Mouse (Mus musculus): Measurements from ENCODE around the gene Grhl1. TPM values are rescaled to one million over a fixed set of nuclear protein-coding genes. Genes with fewer than 3 reads are reported as not detected.

Grhl1 gene
- polyA plus RNA-seq, 1 experiment, result 0.41 TPM

- Histone ChIP-seq H3K27me3 (ENCODE audit: control insufficient read depth, insufficient read depth, insufficient read length) (no peaks in the 10 kb centered on the region), H3K36me3 (ENCODE audit: control insufficient read depth, insufficient read depth) (peaks cover 3% of the 10 kb centered on the region), H3K4me2 (ENCODE audit: low read depth) (no peak overlapping the region), H3ac (ENCODE audit: control insufficient read depth, insufficient read length) (no peak overlapping the region), H3K79me2 (ENCODE audit: control insufficient read depth, insufficient read depth) (no peaks in the 10 kb centered on the region), H3K4me3 (no peak overlapping the region)
- TF ChIP-seq E2F4 (IDR thresholded peaks at IDR 0.05; ENCODE audit: insufficient read depth) (no peak), MAX (IDR thresholded peaks at IDR 0.05; ENCODE audit: low read depth) (no peak), POLR2A (IDR thresholded peaks at IDR 0.05; ENCODE audit: insufficient read length, low read depth) (no peak)
Observed at GRCm38 (mm10) chr12:24541426-24542154, 30.5 kb upstream of the Grhl1 start.

GRCm38 (mm10) chr12:24547686-24548085, 24.4 kb upstream of the Grhl1 start:
- peaks cover 16% of the 10 kb centered on the region for H3K36me3 ChIP-seq (ENCODE audit: control insufficient read depth, insufficient read depth)
- H3K4me2 ChIP-seq (ENCODE audit: low read depth), result no peak overlapping the region
- no peak for TF ChIP-seq TCF12 (IDR thresholded peaks at IDR 0.05; ENCODE audit: insufficient read depth, poor library complexity, severe bottlenecking)
- TF ChIP-seq E2F4 (IDR thresholded peaks at IDR 0.05; ENCODE audit: insufficient read depth), result no peak
- no peak for TF ChIP-seq SRF (IDR thresholded peaks at IDR 0.05; ENCODE audit: control insufficient read depth, insufficient read length, low read depth)
- no peak for TF ChIP-seq REST (IDR thresholded peaks at IDR 0.05; ENCODE audit: insufficient read depth, insufficient read length)
- H3ac ChIP-seq (ENCODE audit: control insufficient read depth, insufficient read length), result no peak overlapping the region
- H3K4me3 ChIP-seq, result no peak overlapping the region
- no peaks in the 10 kb centered on the region for H3K27me3 ChIP-seq (ENCODE audit: control insufficient read depth, insufficient read depth, insufficient read length)
- no peaks in the 10 kb centered on the region for H3K79me2 ChIP-seq (ENCODE audit: control insufficient read depth, insufficient read depth)

GRCm38 (mm10) chr12:24548885-24549284, 23.2 kb upstream of the Grhl1 start:
- no peaks in the 10 kb centered on the region for H3K79me2 ChIP-seq (ENCODE audit: control insufficient read depth, insufficient read depth)
- H3K4me2 ChIP-seq (ENCODE audit: low read depth), result no peak overlapping the region
- H3K27me3 ChIP-seq (ENCODE audit: control insufficient read depth, insufficient read depth, insufficient read length), result no peaks in the 10 kb centered on the region
- TF ChIP-seq CEBPB (IDR thresholded peaks at IDR 0.05; ENCODE audit: insufficient read depth, poor library complexity, severe bottlenecking), result no peak
- no peak for TF ChIP-seq USF1 (IDR thresholded peaks at IDR 0.05; ENCODE audit: low read depth)
- no peak for TF ChIP-seq SRF (IDR thresholded peaks at IDR 0.05; ENCODE audit: control insufficient read depth, insufficient read length, low read depth)
- TF ChIP-seq MAX (IDR thresholded peaks at IDR 0.05; ENCODE audit: low read depth), result no peak
- TF ChIP-seq POLR2A (IDR thresholded peaks at IDR 0.05; ENCODE audit: insufficient read length, low read depth), result no peak
- TF ChIP-seq POLR2AphosphoS2 (IDR thresholded peaks at IDR 0.05; ENCODE audit: insufficient read length, low read depth), result no peak
- no peak for TF ChIP-seq TCF12 (IDR thresholded peaks at IDR 0.05; ENCODE audit: insufficient read depth, poor library complexity, severe bottlenecking)
- TF ChIP-seq MYOG (IDR thresholded peaks at IDR 0.05; ENCODE audit: control insufficient read depth in 1 of 3, insufficient read depth in 1 of 3, insufficient read length in 2 of 3, low read depth in 2 of 3), result no peak
- no peak overlapping the region for H3ac ChIP-seq (ENCODE audit: control insufficient read depth, insufficient read length)
- peaks cover 16% of the 10 kb centered on the region for H3K36me3 ChIP-seq (ENCODE audit: control insufficient read depth, insufficient read depth)
- no peak overlapping the region for H3K4me3 ChIP-seq

GRCm38 (mm10) chr12:24552531-24552930, 19.6 kb upstream of the Grhl1 start:
- no peak overlapping the region for H3K4me2 ChIP-seq (ENCODE audit: low read depth)
- no peak for TF ChIP-seq MYOG (IDR thresholded peaks at IDR 0.05; ENCODE audit: control insufficient read depth in 1 of 3, insufficient read depth in 1 of 3, insufficient read length in 2 of 3, low read depth in 2 of 3)
- no peak for TF ChIP-seq E2F4 (IDR thresholded peaks at IDR 0.05; ENCODE audit: insufficient read depth)
- TF ChIP-seq TCF3 (IDR thresholded peaks at IDR 0.05; ENCODE audit: insufficient read length, low read depth), result no peak
- TF ChIP-seq POLR2A (IDR thresholded peaks at IDR 0.05; ENCODE audit: insufficient read length, low read depth), result no peak
- TF ChIP-seq CEBPB (IDR thresholded peaks at IDR 0.05; ENCODE audit: insufficient read depth, poor library complexity, severe bottlenecking), result no peak
- TF ChIP-seq POLR2AphosphoS2 (IDR thresholded peaks at IDR 0.05; ENCODE audit: insufficient read length, low read depth), result no peak
- TF ChIP-seq MAX (IDR thresholded peaks at IDR 0.05; ENCODE audit: low read depth), result no peak
- no peak for TF ChIP-seq TCF12 (IDR thresholded peaks at IDR 0.05; ENCODE audit: insufficient read depth, poor library complexity, severe bottlenecking)
- TF ChIP-seq SRF (IDR thresholded peaks at IDR 0.05; ENCODE audit: control insufficient read depth, insufficient read length, low read depth), result no peak
- no peak for TF ChIP-seq REST (IDR thresholded peaks at IDR 0.05; ENCODE audit: insufficient read depth, insufficient read length)
- TF ChIP-seq USF1 (IDR thresholded peaks at IDR 0.05; ENCODE audit: low read depth), result no peak
- TF ChIP-seq MYOD1 (IDR thresholded peaks at IDR 0.05; ENCODE audit: control insufficient read depth in 1 of 3, insufficient read length in 2 of 3, low read depth in 2 of 3), result no peak

GRCm38 (mm10) chr12:24555976-24556375, 16.1 kb upstream of the Grhl1 start:
- Histone ChIP-seq H3K27me3 (ENCODE audit: control insufficient read depth, insufficient read depth, insufficient read length) (no peaks in the 10 kb centered on the region), H3K36me3 (ENCODE audit: control insufficient read depth, insufficient read depth) (no peaks in the 10 kb centered on the region), H3ac (ENCODE audit: control insufficient read depth, insufficient read length) (no peak overlapping the region), H3K79me2 (ENCODE audit: control insufficient read depth, insufficient read depth) (no peaks in the 10 kb centered on the region), H3K4me2 (ENCODE audit: low read depth) (no peak overlapping the region), H3K4me3 (no peak overlapping the region)
- no peak for TF ChIP-seq REST (IDR thresholded peaks at IDR 0.05; ENCODE audit: insufficient read depth, insufficient read length)
- no peak for TF ChIP-seq MYOD1 (IDR thresholded peaks at IDR 0.05; ENCODE audit: control insufficient read depth in 1 of 3, insufficient read length in 2 of 3, low read depth in 2 of 3)
- TF ChIP-seq POLR2A (IDR thresholded peaks at IDR 0.05; ENCODE audit: insufficient read length, low read depth), result no peak
- TF ChIP-seq USF1 (IDR thresholded peaks at IDR 0.05; ENCODE audit: low read depth), result no peak
- TF ChIP-seq MAX (IDR thresholded peaks at IDR 0.05; ENCODE audit: low read depth), result no peak
- TF ChIP-seq SRF (IDR thresholded peaks at IDR 0.05; ENCODE audit: control insufficient read depth, insufficient read length, low read depth), result no peak
- TF ChIP-seq TCF3 (IDR thresholded peaks at IDR 0.05; ENCODE audit: insufficient read length, low read depth), result no peak
- TF ChIP-seq CEBPB (IDR thresholded peaks at IDR 0.05; ENCODE audit: insufficient read depth, poor library complexity, severe bottlenecking), result no peak

More at GRCm38 (mm10) chr12:24552531-24552930, 19.6 kb upstream of the Grhl1 start:
- Histone ChIP-seq H3K4me3 (no peak overlapping the region), H3K79me2 (ENCODE audit: control insufficient read depth, insufficient read depth) (no peaks in the 10 kb centered on the region), H3ac (ENCODE audit: control insufficient read depth, insufficient read length) (no peak overlapping the region), H3K27me3 (ENCODE audit: control insufficient read depth, insufficient read depth, insufficient read length) (no peaks in the 10 kb centered on the region), H3K36me3 (ENCODE audit: control insufficient read depth, insufficient read depth) (peaks cover 13% of the 10 kb centered on the region)
